Mouse (Mus musculus): Measurements from ENCODE around the gene Itih4. TPM values are rescaled to one million over a fixed set of nuclear protein-coding genes. Genes with fewer than 3 reads are reported as not detected.

Itih4 gene
- polyA plus RNA-seq, 1 experiment = 0.78 TPM

GRCm38 (mm10) chr14:30943038-30943437, 56.8 kb downstream of the Itih4 start, which contains the start of gene Itih1:
TSS of gene Itih1 (minus strand) at chr14:30943289.
- DNase-seq (ENCODE audit: low spot score) = no peak

- no peak for DNase-seq (ENCODE audit: low spot score)
These were observed 57.8 kb downstream of the Itih4 start for GRCm38 (mm10) chr14:30943860-30944674.

- DNase-seq (ENCODE audit: low spot score) = no peak
These were observed 58.5 kb downstream of the Itih4 start for GRCm38 (mm10) chr14:30944745-30945144.

- no peak for DNase-seq (ENCODE audit: low spot score)
These were observed 63.7 kb downstream of the Itih4 start for GRCm38 (mm10) chr14:30949986-30950385.

GRCm38 (mm10) chr14:30951154-30951825, 65.0 kb downstream of the Itih4 start, which contains the start of gene Nek4:
TSS of gene Nek4 (plus strand) at chr14:30951377.
- DNase-seq (ENCODE audit: low spot score) = peak; percentile 86

Other genes starting within 250 kb of the Itih4 start
- gene Rft1, start 232.1 kb upstream of the Itih4 start, polyA plus RNA-seq (2012; rRNA removed) = 17.2 and 17.6 TPM in 2 replicates
- gene Sfmbt1, start 171.6 kb upstream of the Itih4 start, polyA plus RNA-seq (2012; rRNA removed) = 3.9 and 5.9 TPM in 2 replicates
- gene Tmem110, start 60.9 kb upstream of the Itih4 start, polyA plus RNA-seq (2012; rRNA removed) = 25.6 and 26.2 TPM in 2 replicates
- 186 and 192 TPM in 2 replicates for gene Mustn1, start 7.3 kb upstream of the Itih4 start, polyA plus RNA-seq (2012; rRNA removed)
- 1.0 and 1.2 TPM in 2 replicates for gene Itih3, start 37.3 kb downstream of the Itih4 start, polyA plus RNA-seq (2012; rRNA removed)
- 0.04 TPM in 1 of 2 replicates, not detected in the other for gene Itih1, start 56.8 kb downstream of the Itih4 start, polyA plus RNA-seq (2012; rRNA removed)
- gene Nek4, start 64.9 kb downstream of the Itih4 start, polyA plus RNA-seq (2012; rRNA removed) = 6.7 and 7.1 TPM in 2 replicates
- gene Glt8d1, start 114.9 kb downstream of the Itih4 start, polyA plus RNA-seq (2012; rRNA removed) = 84.7 and 102 TPM in 2 replicates
- gene Spcs1, start 115.2 kb downstream of the Itih4 start, polyA plus RNA-seq (2012; rRNA removed) = 269 and 320 TPM in 2 replicates
- gene Pbrm1, start 132.7 kb downstream of the Itih4 start, polyA plus RNA-seq (2012; rRNA removed) = 21.5 and 26.9 TPM in 2 replicates
- 51.0 and 68.7 TPM in 2 replicates for gene Gnl3, start 132.7 kb downstream of the Itih4 start, polyA plus RNA-seq (2012; rRNA removed)
- 28.1 and 42.8 TPM in 2 replicates for gene Smim4, start 242.5 kb downstream of the Itih4 start, polyA plus RNA-seq (2012; rRNA removed)
- gene Nt5dc2, start 244.6 kb downstream of the Itih4 start, polyA plus RNA-seq (2012; rRNA removed) = 8.0 and 8.1 TPM in 2 replicates

Measured in urinary bladder, adult 2 months (tissue).